Mouse (Mus musculus) right cerebral cortex, postnatal 10 days (tissue): ENCODE measurements at regions not wholly inside any gene's neighbourhood (a gene's known extent, or its start where the extent isn't known, plus 50 kb on each side); places are given as distances from the start of the nearest gene placed in this dataset.
"Not testable (repeated sequence)": the region's sequence is repeated elsewhere in the genome, so short reads cannot be mapped to it uniquely, and the experiment has no call there.

Experiments used
- DNase-seq, 2 experiments: peaks; one replicate each; pipeline ENCODE4 v3.0.0; 2021; ENCODE audit warnings: low spot score in 2 of 2

DNA sequence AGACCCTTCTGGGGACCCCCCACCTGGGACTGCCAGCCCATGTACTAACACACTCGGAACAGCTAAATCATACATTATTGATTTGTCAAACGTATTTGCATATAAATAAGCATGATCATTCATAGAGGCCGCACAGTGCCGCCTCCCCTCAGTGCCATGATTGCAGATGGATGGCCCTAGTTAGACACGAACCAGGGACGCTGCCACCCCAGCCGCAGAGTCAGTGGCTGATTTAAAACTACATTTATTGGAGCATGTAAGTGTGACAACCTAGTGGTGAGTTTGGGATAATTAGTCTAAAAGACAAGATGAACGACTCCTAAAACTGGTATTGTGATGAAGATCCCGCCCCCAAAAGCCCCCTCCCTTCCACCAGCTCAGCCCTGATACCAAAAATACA is 138.3 kb upstream of the Top1 start:
- no peak for DNase-seq

DNA sequence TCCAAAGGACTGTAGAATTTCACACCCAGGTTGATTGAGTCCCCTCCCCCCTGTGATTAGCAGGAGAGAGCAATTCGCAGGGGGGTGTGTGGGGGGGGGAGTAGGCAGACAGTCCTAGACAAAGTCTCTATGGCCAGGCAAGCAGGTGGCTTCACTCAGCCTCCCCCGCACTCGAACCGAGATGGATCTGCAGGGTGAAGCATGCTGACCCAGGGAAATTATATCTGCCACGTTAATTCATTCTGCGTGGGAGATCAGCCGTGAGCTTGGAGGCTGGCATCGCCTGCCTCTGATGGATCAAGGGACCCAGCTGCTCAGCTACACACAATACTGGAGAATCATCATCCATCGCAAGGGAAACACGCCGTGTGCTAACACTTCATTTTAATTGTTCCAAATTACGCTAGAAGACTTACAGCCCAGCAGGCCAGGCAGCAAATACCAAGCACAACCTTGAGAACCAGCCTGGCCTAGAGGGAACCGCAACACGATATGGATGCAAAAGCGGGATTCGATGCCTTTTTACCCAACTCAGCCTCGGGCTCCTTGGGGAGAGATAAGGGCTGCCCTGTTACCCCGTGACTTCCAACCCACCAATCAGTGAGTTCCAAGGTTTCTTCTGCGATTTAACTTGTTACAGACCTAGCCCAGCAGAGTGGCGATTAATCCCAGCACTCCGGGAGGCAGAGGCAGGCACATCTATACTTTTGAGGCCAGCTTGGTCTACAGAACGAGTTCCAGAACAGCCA is 137.7 kb upstream of the Top1 start:
- DNase-seq, result peak; percentile 27 to 43

- DNase-seq, result no peak
Observed at GRCm38 (mm10) chr2:160510159-160510558, 135.5 kb upstream of the Top1 start.

DNA sequence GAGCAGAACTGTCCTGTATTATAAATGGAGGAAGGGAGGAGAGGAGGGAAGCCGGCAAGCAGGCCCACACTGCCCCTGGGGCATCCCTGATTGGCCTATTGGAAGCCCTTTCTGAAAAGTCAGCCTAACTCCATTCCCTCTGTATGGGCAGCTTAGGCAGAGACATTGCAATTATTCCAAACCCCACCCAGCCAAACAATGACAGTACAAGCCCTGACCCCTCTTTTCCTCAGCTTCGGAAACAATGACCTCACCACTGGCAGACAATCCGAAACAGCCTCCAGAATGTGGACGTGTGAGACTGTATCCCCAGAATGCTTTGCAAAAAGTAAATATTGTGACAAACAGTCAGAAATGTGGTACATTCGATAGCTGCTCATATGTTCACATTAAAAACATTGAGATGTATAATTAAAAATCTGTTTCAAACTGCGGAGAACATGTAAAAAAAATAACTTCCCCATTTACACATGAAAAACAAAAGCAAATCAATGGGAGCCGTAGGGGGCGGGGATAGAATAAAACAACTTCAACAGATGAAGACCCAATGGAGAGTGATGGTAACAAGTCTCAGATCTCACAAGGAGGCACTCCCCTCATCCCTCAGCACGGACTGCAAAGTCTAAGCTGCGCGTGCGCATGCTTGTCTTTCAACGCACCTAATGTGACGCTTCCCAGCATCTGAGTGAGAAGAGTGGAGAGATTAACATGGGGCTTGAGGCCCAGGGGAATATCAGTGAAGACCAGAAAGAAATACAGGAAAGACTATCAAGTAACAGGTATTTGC is 134.9 kb upstream of the Top1 start:
- DNase-seq, result peak; percentile 27 to 38

- DNase-seq, result no peak
Observed at GRCm38 (mm10) chr2:160515621-160516020, 130.1 kb upstream of the Top1 start.

DNA sequence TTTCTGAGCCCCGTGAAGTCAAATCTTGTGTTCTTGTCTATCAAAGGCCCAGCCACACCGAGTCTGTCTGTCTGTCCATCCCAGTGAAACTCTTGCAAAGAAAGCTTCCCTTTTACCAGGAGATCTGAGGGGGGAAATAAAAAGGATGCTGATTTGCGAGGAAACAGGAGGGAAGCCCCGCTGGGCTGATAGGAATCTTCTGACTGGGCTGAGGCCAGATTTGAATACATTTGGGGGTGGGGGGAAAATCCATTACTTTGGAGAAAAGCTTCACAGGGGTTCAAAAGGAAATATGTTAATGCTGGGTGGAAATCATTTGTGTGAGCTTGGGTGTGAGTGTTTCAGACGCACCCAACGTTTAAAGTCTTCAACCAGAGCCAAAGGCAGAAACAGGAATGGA is 129.2 kb upstream of the Top1 start:
- DNase-seq, result no peak

- peak in 1 of 2 experiments; percentile 24 for DNase-seq
Observed at GRCm38 (mm10) chr2:160525301-160526205, 120.1 kb upstream of the Top1 start.

DNA sequence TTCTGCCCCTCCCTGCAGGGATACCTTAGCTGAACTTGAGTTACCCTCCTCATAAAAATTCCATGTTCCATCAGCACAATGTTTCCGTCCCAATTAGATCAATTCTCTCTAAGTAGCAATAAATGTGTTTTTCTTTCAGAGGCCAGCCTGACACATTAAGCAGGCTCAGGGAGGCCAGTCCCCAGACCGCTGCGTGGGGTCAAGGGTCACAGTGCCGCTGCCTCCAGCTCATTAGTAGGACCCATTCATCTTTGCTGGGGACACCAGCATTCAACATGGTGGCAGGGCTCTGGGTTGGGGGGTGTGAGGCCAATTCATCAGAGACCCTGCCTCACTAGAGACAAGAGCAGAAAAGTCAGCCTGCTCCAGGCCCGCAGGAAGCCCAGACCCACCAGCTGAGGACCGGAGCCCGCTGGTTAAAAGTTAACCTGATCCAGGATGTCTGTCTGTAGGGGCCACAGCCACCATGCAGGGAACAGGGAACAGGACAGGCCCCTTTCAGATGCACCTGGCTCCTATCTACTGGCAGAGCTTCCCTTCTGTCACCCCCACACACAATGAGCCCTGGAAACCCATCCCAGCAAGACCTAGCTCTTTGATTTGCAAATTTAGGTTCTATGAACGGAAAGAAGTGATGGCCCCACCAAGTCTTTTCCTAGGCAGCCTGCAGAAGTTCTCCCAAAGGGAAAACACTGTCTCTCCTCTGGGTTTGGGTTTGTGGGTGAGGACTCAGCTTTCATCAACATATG is 119.1 kb upstream of the Top1 start:
- DNase-seq, result no peak

DNA sequence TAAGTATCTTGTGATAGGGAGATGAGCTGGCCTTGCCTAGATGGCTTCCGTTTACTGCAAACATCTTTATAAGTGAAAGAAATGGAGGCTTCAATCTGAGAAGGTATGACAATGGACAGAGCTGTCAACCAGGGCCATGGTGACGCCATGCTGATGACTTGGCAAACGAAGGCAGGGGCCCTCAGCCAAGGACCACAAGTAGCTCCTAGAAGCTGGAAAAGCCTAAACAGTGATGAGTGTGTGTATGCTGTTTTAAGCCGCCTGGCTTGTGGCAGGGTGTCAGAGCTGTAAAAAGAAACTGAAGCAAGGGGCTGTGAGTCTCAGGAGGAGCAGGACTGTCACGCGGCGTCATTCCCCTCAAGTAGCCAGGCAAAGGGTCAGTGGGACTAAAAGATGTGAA is 116.4 kb upstream of the Top1 start:
- peak; percentile 25 to 36 for DNase-seq

- DNase-seq, result no peak
Observed at GRCm38 (mm10) chr2:160530377-160530776, 115.3 kb upstream of the Top1 start.

GRCm38 (mm10) chr2:160537319-160537719 is 108.4 kb upstream of the Top1 start:
- no peak for DNase-seq

- no peak for DNase-seq
Observed at GRCm38 (mm10) chr2:160545527-160545926, 100.2 kb upstream of the Top1 start.

DNA sequence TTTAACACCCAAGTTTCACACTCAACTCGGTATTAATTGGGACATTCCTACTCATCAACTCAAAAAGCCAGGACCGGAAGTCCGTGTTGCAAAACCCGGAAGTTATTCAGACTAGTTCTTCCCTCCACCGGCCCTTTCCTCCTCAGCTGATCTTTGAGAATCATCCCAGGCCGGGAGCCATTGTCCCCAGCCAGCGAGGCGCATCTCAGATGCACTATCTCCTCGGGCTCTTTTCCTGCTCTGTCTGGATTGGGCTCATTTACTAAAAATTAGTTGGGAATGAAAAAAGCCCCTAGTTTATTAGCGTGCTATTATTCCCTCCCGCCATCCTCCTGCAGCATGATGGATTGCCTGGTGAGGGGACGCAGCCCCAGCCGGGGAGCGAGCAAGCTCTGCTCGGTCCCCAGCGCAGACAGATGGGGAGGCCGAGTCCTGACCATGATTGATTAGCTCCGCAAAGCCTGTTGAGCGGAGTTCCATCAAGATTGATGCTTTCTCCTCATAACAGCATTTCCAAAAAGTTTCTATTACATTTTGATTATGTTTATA is 93.5 kb upstream of the Top1 start:
- DNase-seq, result no peak

GRCm38 (mm10) chr2:160561711-160562110 is 84.0 kb upstream of the Top1 start:
- no peak for DNase-seq

- no peak for DNase-seq
Observed at GRCm38 (mm10) chr2:160567813-160568212, 77.9 kb upstream of the Top1 start.

GRCm38 (mm10) chr2:160569496-160569895 is 76.2 kb upstream of the Top1 start:
- no peak for DNase-seq

- DNase-seq, result peak; percentile 88 to 92
Observed at GRCm38 (mm10) chr2:160578384-160579320, 67.0 kb upstream of the Top1 start.

- no peak for DNase-seq
Observed at GRCm38 (mm10) chr2:160580250-160580649, 65.4 kb upstream of the Top1 start.

DNA sequence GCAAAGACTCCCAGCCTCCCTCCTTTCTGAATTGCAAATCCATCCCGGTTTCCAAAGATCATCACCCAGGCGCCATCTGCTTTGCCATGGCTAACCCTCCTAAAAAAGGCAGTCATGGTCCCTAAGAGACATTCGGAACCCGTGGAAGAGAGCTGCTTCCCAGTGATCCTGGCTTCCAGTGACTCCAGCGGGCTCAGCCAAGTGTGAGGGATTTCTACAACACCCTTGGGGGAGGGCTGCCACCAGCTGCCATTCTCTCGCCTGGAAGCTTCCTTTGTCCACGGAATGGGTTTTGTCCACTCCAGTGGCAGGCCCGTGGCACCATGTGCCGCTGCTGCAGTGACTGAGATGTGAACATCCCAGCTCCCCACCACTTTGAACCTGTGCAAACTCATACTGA is 64.7 kb upstream of the Top1 start:
- no peak for DNase-seq

DNA sequence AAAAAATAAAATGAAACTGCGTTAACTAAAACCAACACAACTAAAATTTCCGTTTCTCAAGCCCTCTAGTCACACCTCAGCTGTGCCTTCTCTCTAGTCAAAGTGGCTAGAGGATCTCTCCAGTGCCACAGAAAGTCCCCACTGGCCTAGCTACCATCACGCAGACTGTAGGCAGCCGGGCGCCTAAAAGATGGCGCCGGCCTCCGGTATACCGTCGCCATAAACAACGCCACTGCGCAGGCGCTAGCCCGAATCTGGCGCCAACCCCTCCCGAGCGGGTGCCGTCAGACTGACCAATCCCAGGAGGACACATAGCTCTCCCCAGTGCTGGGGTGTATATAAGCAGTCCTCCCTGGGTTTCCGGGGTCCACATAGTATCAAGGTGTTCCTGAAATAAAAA is 62.7 kb upstream of the Top1 start:
- DNase-seq, result not testable (repeated sequence)
